Mouse (Mus musculus): ENCODE measurements around the gene Rad23a.

The Rad23a gene

GRCm38 (mm10) chr8:84788896-84789295 lies 51.6 kb downstream of the Rad23a start:
- no peak for DNase-seq (ENCODE audit: low read depth in 1 of 2, low spot score in 2 of 2)

GRCm38 (mm10) chr8:84787523-84788302 lies 52.8 kb downstream of the Rad23a start:
- DNase-seq (ENCODE audit: low read depth in 1 of 2, low spot score in 2 of 2) = no peak

- no peak for DNase-seq (ENCODE audit: low read depth in 1 of 2, low spot score in 2 of 2)
These were observed 53.5 kb downstream of the Rad23a start for GRCm38 (mm10) chr8:84786801-84787467.

- DNase-seq (ENCODE audit: low read depth in 1 of 2, low spot score in 2 of 2) = no peak
These were observed 54.4 kb downstream of the Rad23a start for GRCm38 (mm10) chr8:84785756-84786677.

- DNase-seq (ENCODE audit: low read depth in 1 of 2, low spot score in 2 of 2) = no peak
These were observed 55.0 kb downstream of the Rad23a start for GRCm38 (mm10) chr8:84785506-84785755.

GRCm38 (mm10) chr8:84784681-84785505 lies 55.6 kb downstream of the Rad23a start:
- DNase-seq (ENCODE audit: low read depth in 1 of 2, low spot score in 2 of 2) = no peak

All from monocyte, adult 2 months (primary cell).